Comparison of ENCODE assay signal across 8 mouse cellular contexts in genomic region chr7:19443344-19443743, GRCm38 (mm10). TPM values are rescaled to one million over a fixed set of nuclear protein-coding genes. Genes with fewer than 3 reads are reported as not detected.
A peak's percentile ranks its signal among the peaks of the same experiment; 100 is the strongest.
DNase-seq lines count a peak whose midpoint lies in the region; ATAC-seq lines count a peak whose summit lies in the region.

No protein-coding gene starts in this region.

- ATAC-seq in megakaryocyte-erythroid progenitor cell, adult 5-6 weeks (replicated peaks; ENCODE audit: low FRiP score, low TSS enrichment, poor library complexity, severe bottlenecking): peak; percentile 56; the same call in 1 of the 2 replicates

- DNase-seq in T-cell, adult 2 months (ENCODE audit: low spot score): peak; percentile 60
- DNase-seq in cerebellum, adult 9-10 months: peak; percentile 92
- peak; percentile 60 to 82 for DNase-seq in frontal cortex, postnatal 14 days (ENCODE audit: low spot score in 2 of 2)
- DNase-seq in induced T-regulatory cell, adult 2 months (ENCODE audit: low read depth): peak; percentile 87
- DNase-seq in left cerebral cortex, adult 18-20 months (ENCODE audit: low spot score in 2 of 2): peak; percentile 81 to 93
- peak; percentile 92 for DNase-seq in right cerebral cortex, adult 2 months (ENCODE audit: low spot score in 2 of 2)
- peak; percentile 90 for DNase-seq in urinary bladder, postnatal 25 days (ENCODE audit: low spot score)

RNA-seq across cellular contexts. Expression of gene Mark4, which starts 15.3 kb away (rescaled TPM):
- total RNA-seq in left cerebral cortex, adult 18-20 months (2021): 10 to 100 TPM; 69.7 to 74.5 TPM
- 7.8 and 11.3 TPM in 2 replicates for total RNA-seq in megakaryocyte-erythroid progenitor cell, adult 5-6 weeks (2014; fragmentation: Nextera tagmentation)
- total RNA-seq in megakaryocyte-erythroid progenitor cell, adult 5-6 weeks (2017): 3.0 and 3.1 TPM in 2 replicates

RNA-seq across cellular contexts. Expression of gene Exoc3l2, which starts 19.8 kb away (rescaled TPM):
- under 1 TPM; 0.40 to 0.74 TPM for total RNA-seq in left cerebral cortex, adult 18-20 months (2021)
- total RNA-seq in megakaryocyte-erythroid progenitor cell, adult 5-6 weeks (2014; fragmentation: Nextera tagmentation): 1.7 and 2.3 TPM in 2 replicates
- total RNA-seq in megakaryocyte-erythroid progenitor cell, adult 5-6 weeks (2017): 1.0 and 1.5 TPM in 2 replicates

RNA-seq across cellular contexts. Expression of gene Ckm, which starts 38.8 kb away (rescaled TPM):
- under 1 TPM in 1 of 2 experiments, not detected in 1; 0.19 TPM for total RNA-seq in left cerebral cortex, adult 18-20 months (2021)
- not detected in 2 replicates for total RNA-seq in megakaryocyte-erythroid progenitor cell, adult 5-6 weeks (2014; fragmentation: Nextera tagmentation)
- total RNA-seq in megakaryocyte-erythroid progenitor cell, adult 5-6 weeks (2017): 0.80 TPM in 1 of 2 replicates, not detected in the other

RNA-seq across cellular contexts. Expression of gene Klc3, which starts 39.4 kb away (rescaled TPM):
- total RNA-seq in left cerebral cortex, adult 18-20 months (2021): 1 to 10 TPM; 3.5 to 4.3 TPM
- not detected in 2 replicates for total RNA-seq in megakaryocyte-erythroid progenitor cell, adult 5-6 weeks (2014; fragmentation: Nextera tagmentation)
- 0.61 TPM in 1 of 2 replicates, not detected in the other for total RNA-seq in megakaryocyte-erythroid progenitor cell, adult 5-6 weeks (2017)

Comparison
In these comparisons a context has a peak if more than half of its experiments do, and no peak if none do; other contexts are left out.
1. Peak in every context shown above with its lines: DNase-seq and ATAC-seq.
2. RNA of gene Mark4, which starts 15.3 kb away (total RNA-seq): 69.7 to 74.5 TPM in left cerebral cortex, adult 18-20 months; 3.0 to 11.3 TPM in megakaryocyte-erythroid progenitor cell, adult 5-6 weeks; every median in the first group is over 4 times any median in the second.